Mouse (Mus musculus) ES-E14 (cell line): ENCODE measurements at regions not wholly inside any gene's neighbourhood (a gene's known extent, or its start where the extent isn't known, plus 50 kb on each side); places are given as distances from the start of the nearest gene placed in this dataset.

Source experiments
- ZC3H11A ChIP-seq: IDR thresholded peaks from 2 replicates; pipeline ENCODE4 v1.6.1; 2012; ENCODE audit warnings: low read depth, mild to moderate bottlenecking, inconsistent platforms, low read length, borderline replicate concordance
- ZNF384 ChIP-seq: IDR thresholded peaks from 2 replicates; pipeline ENCODE4 v1.6.1; 2012; ENCODE audit warnings: low read depth, low read length, inconsistent platforms

DNA sequence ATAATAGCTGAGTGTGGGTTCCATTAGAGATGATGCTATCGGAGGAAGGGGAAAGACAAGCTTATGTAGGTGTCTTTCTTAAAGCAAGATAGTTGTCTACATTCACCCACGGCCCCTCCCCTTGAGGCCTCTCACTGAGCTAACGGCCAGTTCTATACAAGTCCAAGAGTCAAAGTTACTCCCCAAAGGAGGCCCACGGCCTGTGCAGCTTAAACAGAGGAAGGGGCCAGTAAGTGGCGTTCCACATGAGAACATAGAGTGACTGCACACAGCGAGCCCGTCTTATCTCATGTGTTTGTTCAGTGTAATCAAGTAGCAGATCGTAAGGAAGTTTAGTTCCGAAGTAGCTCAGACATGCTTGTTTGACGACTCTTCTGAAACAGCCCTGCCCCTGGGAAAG lies 153.0 kb upstream of the Nfe2l3 start:
- TF ChIP-seq ZC3H11A (no peak), ZNF384 (no peak)
